Mouse (Mus musculus): ENCODE results near the gene Gab3.
A peak's percentile ranks its signal among the peaks of the same experiment; 100 is the strongest.
"Not testable (repeated sequence)": the region's sequence is repeated elsewhere in the genome, so short reads cannot be mapped to it uniquely, and the experiment has no call there.

Gab3 gene

DNA sequence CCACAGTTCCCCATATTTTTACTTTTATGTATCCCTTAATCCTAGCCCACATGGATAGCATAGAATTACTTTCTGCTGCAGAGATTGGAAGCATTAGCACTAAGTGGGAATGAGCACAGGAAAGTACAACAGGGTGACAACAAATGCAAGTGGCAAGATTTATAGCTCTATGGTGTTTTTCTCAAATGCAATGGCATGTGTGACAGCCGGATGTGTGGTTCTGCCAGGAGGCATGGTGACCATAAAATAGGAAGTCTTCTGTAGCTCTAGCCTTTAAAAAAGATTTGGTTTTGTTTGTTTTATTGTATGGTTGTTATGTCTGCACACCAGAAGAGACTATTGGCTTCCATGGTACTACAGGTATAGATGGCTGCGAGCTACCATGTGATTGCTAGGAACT, 50.1 kb downstream of the Gab3 start:
- no peak for DNase-seq (ENCODE audit: low spot score in 2 of 2)

DNA sequence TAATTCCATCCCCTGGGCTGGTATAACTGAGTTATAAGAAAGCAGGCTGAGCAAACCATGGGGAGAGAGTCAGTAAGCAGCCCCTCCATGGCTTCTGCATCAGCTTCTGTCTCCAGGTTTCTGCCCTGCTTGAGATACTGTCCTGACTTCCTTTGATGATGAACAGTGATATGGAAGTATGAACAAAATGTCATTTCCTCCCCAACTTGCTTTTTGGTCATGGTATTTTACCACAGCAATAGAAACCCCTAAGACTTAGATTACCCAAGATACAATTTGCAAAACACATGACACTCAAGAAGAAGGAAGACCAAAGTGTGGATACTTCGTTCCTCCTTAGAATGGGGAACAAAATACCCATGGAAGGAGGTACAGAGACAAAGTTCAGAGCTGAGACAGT, 51.2 kb downstream of the Gab3 start:
- DNase-seq (ENCODE audit: low spot score in 2 of 2) = not testable (repeated sequence)

GRCm38 (mm10) chrX:74983734-74984133, 101.5 kb downstream of the Gab3 start:
- DNase-seq (ENCODE audit: low spot score in 2 of 2) = no peak

GRCm38 (mm10) chrX:74962899-74963298, 122.4 kb downstream of the Gab3 start:
- DNase-seq (ENCODE audit: low spot score in 2 of 2) = peak in 1 of 2 experiments; percentile 9

GRCm38 (mm10) chrX:74959161-74959560, 126.1 kb downstream of the Gab3 start:
- DNase-seq (ENCODE audit: low spot score in 2 of 2) = not testable (repeated sequence)

Measured in frontal cortex, postnatal 25 days (tissue).